Mouse (Mus musculus) spleen, adult 18-20 months (tissue): ENCODE measurements around the gene Stard3.

ENCODE experiments used
- DNase-seq, 2 experiments: peaks; one replicate each; pipeline ENCODE4 v3.0.0; 2022; ENCODE audit warnings: mixed read lengths in 2 of 2

The Stard3 gene

GRCm38 (mm10) chr11:98329081-98329959, 28.8 kb upstream of the Stard3 start, which contains the start of gene Neurod2:
Neurod2 (minus strand) TSS chr11:98329648.
- no peak for DNase-seq

- DNase-seq, result no peak
Observed at GRCm38 (mm10) chr11:98329960-98330744, 28.0 kb upstream of the Stard3 start.

GRCm38 (mm10) chr11:98330745-98331204, 27.4 kb upstream of the Stard3 start:
- no peak for DNase-seq

- DNase-seq, result no peak
Observed at GRCm38 (mm10) chr11:98331401-98331800, 26.8 kb upstream of the Stard3 start.

GRCm38 (mm10) chr11:98332186-98332585, 26.0 kb upstream of the Stard3 start:
- no peak for DNase-seq

- no peak for DNase-seq
Observed at GRCm38 (mm10) chr11:98332841-98333240, 25.3 kb upstream of the Stard3 start.

- DNase-seq, result no peak
Observed at GRCm38 (mm10) chr11:98333263-98333696, 24.9 kb upstream of the Stard3 start.

GRCm38 (mm10) chr11:98333981-98334741, 24.0 kb upstream of the Stard3 start:
- DNase-seq, result no peak

- no peak for DNase-seq
Observed at GRCm38 (mm10) chr11:98335250-98335649, 22.9 kb upstream of the Stard3 start.

GRCm38 (mm10) chr11:98336245-98337107, 21.7 kb upstream of the Stard3 start:
- DNase-seq, result peak in 1 of 2 experiments; percentile 58

- DNase-seq, result no peak
Observed at GRCm38 (mm10) chr11:98338507-98338961, 19.6 kb upstream of the Stard3 start.

GRCm38 (mm10) chr11:98339071-98339501, 19.1 kb upstream of the Stard3 start:
- DNase-seq, result no peak

- DNase-seq, result peak; percentile 31 to 42
Observed at GRCm38 (mm10) chr11:98339679-98340287, 18.4 kb upstream of the Stard3 start.

GRCm38 (mm10) chr11:98340597-98340996, 17.6 kb upstream of the Stard3 start:
- no peak for DNase-seq

GRCm38 (mm10) chr11:98341174-98341573, 17.0 kb upstream of the Stard3 start:
- no peak for DNase-seq

- DNase-seq, result peak; percentile 76 to 94
Observed at GRCm38 (mm10) chr11:98342000-98342945, 15.9 kb upstream of the Stard3 start.

- peak; percentile 62 to 82 for DNase-seq
Observed at GRCm38 (mm10) chr11:98345253-98345652, 12.9 kb upstream of the Stard3 start.

GRCm38 (mm10) chr11:98346168-98346567, 12.0 kb upstream of the Stard3 start:
- no peak for DNase-seq

- DNase-seq, result no peak
Observed at GRCm38 (mm10) chr11:98347385-98348082, 10.6 kb upstream of the Stard3 start.
